Mouse (Mus musculus) layer of hippocampus, adult 11-12 months (tissue): ENCODE results near the gene Ptk6.

Source experiments
- DNase-seq: peaks from one replicate; pipeline ENCODE4 v3.0.0; 2022; ENCODE audit warnings: low spot score

Ptk6 gene

GRCm38 (mm10) chr2:181159771-181160170 is 42.8 kb downstream of the Ptk6 start:
- DNase-seq = peak; percentile 76

GRCm38 (mm10) chr2:181159091-181159514 is 43.5 kb downstream of the Ptk6 start:
- DNase-seq = peak; percentile 76

DNA sequence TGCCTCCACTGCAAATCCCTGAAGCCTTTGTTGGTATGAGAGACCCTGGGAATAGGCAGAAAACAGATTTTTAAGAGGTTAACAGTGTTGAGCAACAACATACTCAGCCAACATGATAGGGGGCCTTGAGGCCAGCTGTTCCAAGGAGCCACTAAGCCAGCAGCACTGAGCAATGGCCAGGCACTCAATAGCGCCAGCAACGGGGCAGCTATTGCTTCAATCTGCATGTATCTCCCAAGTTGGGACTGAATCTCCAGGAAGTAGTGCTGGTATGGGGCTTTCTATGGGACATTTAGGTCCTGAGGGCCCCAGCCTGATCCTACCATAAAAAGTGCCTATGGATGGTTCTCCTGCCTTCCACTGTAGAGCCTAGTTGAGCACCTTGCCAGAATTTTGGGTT is 44.1 kb downstream of the Ptk6 start:
- DNase-seq = no peak

DNA sequence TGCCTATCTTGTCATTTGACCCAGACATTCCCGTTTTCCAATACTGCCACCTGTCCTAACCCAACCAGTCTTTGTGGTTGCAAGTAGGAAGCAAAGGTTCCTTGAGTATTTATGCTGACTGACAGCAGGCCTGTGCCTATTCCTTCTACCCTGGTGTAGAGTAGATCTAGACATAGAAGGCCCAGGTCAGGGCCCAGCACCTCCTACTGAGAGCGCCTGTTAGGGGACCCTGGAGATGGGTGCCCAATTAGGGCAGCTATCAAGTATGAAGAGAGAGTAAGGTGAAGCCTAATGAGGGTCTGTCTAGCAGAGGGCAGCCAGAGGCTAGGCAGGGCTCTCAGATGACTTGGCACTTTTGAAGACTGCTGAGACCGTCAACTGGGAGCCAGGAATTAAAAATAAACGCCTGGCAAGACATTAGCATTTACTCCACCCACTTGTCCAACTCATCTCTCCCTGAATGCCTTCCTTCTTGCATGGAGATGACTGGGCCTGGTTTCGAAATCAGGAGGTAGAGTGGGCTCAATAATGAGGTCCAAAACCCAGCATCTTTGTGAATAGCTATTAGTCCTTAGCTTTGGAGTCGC is 44.8 kb downstream of the Ptk6 start:
- no peak for DNase-seq

DNA sequence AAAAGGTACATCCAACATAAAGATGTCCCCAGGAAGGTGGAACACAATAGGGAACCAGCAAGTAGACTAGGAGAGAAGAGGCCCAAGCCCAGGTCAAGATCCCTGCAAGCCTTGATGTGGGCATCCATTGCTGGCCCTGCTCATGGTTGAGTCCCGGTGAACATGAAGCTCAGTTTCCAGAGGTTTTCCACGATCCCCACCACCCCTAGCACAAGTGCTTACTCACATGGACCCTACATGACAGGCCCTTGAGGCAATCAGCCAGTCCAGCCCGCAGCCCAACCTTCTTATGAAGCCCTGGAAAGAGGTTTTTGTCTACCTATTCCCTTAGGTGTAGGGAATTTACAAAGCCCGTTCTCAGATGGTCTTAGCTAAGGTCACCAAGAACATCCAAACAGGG is 45.4 kb downstream of the Ptk6 start:
- DNase-seq = no peak

- DNase-seq = peak; percentile 77
Observed at GRCm38 (mm10) chr2:181156248-181157121, 46.1 kb downstream of the Ptk6 start, which contains the start of gene Eef1a2. Gene Eef1a2, minus strand, starts transcription at chr2:181157014.

GRCm38 (mm10) chr2:181155801-181156200 is 46.8 kb downstream of the Ptk6 start:
- no peak for DNase-seq

- DNase-seq = no peak
Observed at GRCm38 (mm10) chr2:181154831-181155415, 47.7 kb downstream of the Ptk6 start.

DNA sequence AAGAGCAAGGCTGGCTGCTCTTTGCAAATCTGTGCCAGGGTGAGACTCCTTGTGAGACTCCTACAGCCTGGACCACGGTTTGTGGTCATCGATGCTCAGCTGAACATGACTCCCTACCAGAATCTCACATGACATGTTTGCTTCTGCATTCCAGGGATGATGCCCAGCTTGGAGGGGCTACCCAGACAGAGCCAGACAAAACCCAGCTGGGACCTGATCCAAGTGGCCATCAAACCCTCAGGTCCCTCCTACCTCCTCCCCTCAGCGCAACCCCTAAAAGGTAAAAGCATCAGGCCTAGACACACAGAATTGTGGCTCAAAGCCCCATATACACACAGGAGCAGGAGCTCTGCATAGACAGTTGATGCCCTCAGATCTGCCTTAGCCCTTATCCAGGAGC is 48.2 kb downstream of the Ptk6 start:
- DNase-seq = no peak

DNA sequence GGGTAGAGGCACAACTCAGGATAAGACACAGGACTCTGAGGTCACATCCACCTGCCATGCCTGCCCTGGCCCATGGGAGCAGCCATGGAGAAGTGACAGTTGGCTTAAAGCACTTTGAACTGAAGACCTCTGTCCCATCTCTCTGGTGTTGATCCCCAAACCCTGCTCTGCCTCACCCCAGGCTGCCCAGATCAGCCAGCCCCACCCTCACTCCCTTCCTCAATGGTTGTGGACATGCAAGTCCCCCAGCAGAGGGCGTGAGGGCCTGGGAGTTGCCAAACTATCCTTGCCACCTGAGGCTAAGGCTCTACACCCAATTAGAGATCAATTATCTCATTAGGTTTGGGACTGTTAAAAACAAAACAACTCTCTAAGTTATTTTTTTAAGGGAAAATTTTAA is 48.8 kb downstream of the Ptk6 start:
- no peak for DNase-seq

- no peak for DNase-seq
Observed at GRCm38 (mm10) chr2:181153131-181153530, 49.5 kb downstream of the Ptk6 start.

GRCm38 (mm10) chr2:181152701-181153100 is 49.9 kb downstream of the Ptk6 start:
- peak; percentile 15 for DNase-seq

- peak; percentile 50 for DNase-seq
Observed at GRCm38 (mm10) chr2:181150281-181150680, 52.3 kb downstream of the Ptk6 start.

GRCm38 (mm10) chr2:181148318-181148955 is 54.2 kb downstream of the Ptk6 start:
- no peak for DNase-seq

GRCm38 (mm10) chr2:181147546-181148317 is 54.9 kb downstream of the Ptk6 start:
- DNase-seq = no peak

GRCm38 (mm10) chr2:181146976-181147545 is 55.5 kb downstream of the Ptk6 start:
- no peak for DNase-seq

DNA sequence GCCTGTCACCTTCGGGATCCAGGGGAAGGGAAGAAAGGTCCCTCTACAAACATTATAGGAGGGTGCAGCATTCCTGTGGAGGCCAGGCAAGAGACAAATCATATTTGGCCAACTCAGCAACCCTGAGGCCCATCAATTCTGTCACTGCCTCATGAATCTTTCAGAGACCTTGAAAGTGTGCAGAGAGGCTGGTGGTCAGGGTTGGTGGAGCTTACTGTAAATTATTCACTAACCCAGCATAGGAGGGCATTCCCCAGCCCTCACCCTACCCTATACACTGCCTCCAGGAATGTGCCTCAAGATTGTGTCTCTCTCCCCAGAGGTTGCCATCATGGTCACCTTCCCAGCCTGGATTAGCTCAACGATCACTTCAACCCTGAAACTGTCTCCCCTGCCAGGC is 57.9 kb downstream of the Ptk6 start:
- DNase-seq = no peak
